Mouse (Mus musculus) neural tube, embryonic 12.5 days (tissue): ENCODE results near the gene A2ml1. TPM values are rescaled to one million over a fixed set of nuclear protein-coding genes. Genes with fewer than 3 reads are reported as not detected.

Source experiments
- ATAC-seq: fragments of 200-750 bp; cut with Nextera tagmentation; 2 replicates; pipeline ENCODE4 v1.8.0; 2017; ENCODE audit warnings: low read depth, mild to moderate bottlenecking, moderate TSS enrichment, moderate library complexity; ENCODE audit not compliant: low FRiP score
- H3K27ac ChIP-seq: fragments of 300-500 bp; sonication (generic); 2 replicates; pipeline ENCODE4 v1.5.1; 2016
- H3K27me3 ChIP-seq: fragments of 300-500 bp; sonication (generic); replicated peaks from 2 replicates; pipeline ENCODE4 v1.6.1; 2016; ENCODE audit warnings: mild to moderate bottlenecking
- H3K36me3 ChIP-seq: fragments of 300-500 bp; sonication (generic); 2 replicates; pipeline ENCODE4 v1.6.1; 2016; ENCODE audit warnings: mild to moderate bottlenecking
- H3K4me1 ChIP-seq: fragments of 300-500 bp; sonication (generic); 2 replicates; pipeline ENCODE4 v1.6.1; 2016
- H3K4me2 ChIP-seq: fragments of 300-500 bp; sonication (generic); replicated peaks from 2 replicates; pipeline ENCODE4 v1.6.1; 2016; ENCODE audit warnings: mild to moderate bottlenecking
- H3K4me3 ChIP-seq: fragments of 300-500 bp; sonication (generic); 2 replicates; pipeline ENCODE4 v1.5.1; 2016
- H3K9ac ChIP-seq: fragments of 300-500 bp; sonication (generic); 2 replicates; pipeline ENCODE4 v1.6.1; 2016; ENCODE audit warnings: mild to moderate bottlenecking
- H3K9me3 ChIP-seq: fragments of 300-500 bp; sonication (generic); 2 replicates; pipeline ENCODE4 v1.6.1; 2016; ENCODE audit warnings: mild to moderate bottlenecking
- WGBS: fragments of 180-500 bp; shearing (Covaris S2); methylation state at CpG from one replicate; pipeline ENCODE4 v1.1.7; 2016; 5-methylcytosine and 5-hydroxymethylcytosine counted together
- polyA plus RNA-seq: library from polyadenylated mRNA; unstranded; fragments of >200 nt; fragmentation: Nextera tagmentation; extraction: Ambion mirVana; gene quantifications from 2 replicates; pipeline ENCODE4 v1.2.1, GENCODE M21; 2016

The A2ml1 gene
- polyA plus RNA-seq, 1 experiment from 2014 or later: not detected

DNA sequence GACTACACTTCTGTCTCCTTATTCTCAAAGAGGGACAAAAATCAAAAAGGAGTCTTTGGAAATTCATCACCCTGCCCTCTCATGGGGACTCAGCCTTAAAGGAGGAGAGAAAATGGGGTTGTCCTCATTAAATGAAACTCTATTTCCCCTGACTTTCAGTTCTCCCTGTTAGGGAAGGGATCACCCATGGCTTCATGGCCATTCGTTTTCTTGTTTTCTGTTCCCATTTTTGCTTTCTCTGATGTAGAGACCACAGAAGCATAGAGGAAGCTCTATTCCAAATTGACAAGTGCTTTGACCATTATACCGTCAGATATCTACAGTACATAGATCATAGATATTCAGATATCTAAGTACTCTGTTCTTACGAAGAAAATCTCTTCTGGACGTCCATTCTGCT is 36.0 kb downstream of the A2ml1 start:
- Histone ChIP-seq H3K27me3 (no peaks in the 10 kb centered on the region), H3K4me3 (no peak overlapping the region), H3K9me3 (no peaks in the 10 kb centered on the region), H3K9ac (no peak overlapping the region), H3K4me2 (no peak overlapping the region), H3K36me3 (no peaks in the 10 kb centered on the region), H3K27ac (no peak overlapping the region), H3K4me1 (no peaks in the 10 kb centered on the region)
- WGBS: 88% methylated on average over 4 of the region's 4 CpGs
- no peak for ATAC-seq

DNA sequence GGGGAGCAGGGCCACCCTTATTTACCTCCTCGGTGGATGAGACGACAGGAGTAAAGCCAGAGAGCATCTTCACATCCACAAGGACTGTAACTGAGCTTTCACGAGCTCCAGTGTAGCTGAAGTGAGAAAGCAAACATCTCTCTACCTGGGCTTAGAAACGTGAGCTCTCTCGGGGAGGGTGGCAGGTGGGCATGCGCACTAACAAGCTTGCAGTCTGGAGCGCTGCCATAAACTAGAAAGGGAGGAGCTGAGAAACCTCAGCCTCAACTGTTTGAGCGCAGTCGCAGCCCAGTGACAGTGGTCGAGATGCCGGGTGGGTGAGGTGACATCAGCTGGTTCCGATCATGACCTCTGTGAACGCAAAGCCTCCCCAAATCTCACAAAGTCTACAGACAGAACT is 38.2 kb downstream of the A2ml1 start:
- H3K36me3 ChIP-seq: no peaks in the 10 kb centered on the region
- H3K27me3 ChIP-seq: no peaks in the 10 kb centered on the region
- WGBS: 78% methylated on average over 13 of the region's 13 CpGs
- H3K4me3 ChIP-seq: no peak overlapping the region
- H3K4me1 ChIP-seq: no peaks in the 10 kb centered on the region
- ATAC-seq: no peak
- H3K9ac ChIP-seq: no peak overlapping the region
- no peak overlapping the region for H3K27ac ChIP-seq
- no peak overlapping the region for H3K4me2 ChIP-seq
- H3K9me3 ChIP-seq: no peaks in the 10 kb centered on the region

- Histone ChIP-seq H3K4me3 (no peak overlapping the region), H3K4me1 (no peaks in the 10 kb centered on the region), H3K36me3 (no peaks in the 10 kb centered on the region), H3K27me3 (no peaks in the 10 kb centered on the region), H3K4me2 (no peak overlapping the region), H3K9me3 (no peaks in the 10 kb centered on the region), H3K9ac (no peak overlapping the region), H3K27ac (no peak overlapping the region)
- 89% methylated on average over 2 of the region's 2 CpGs for WGBS
- ATAC-seq: no peak
These were observed 46.2 kb downstream of the A2ml1 start for GRCm38 (mm10) chr6:128535250-128535649.

- 89% methylated on average over 6 of the region's 6 CpGs for WGBS
- no peaks in the 10 kb centered on the region for H3K27me3 ChIP-seq
- H3K9ac ChIP-seq: no peak overlapping the region
- ATAC-seq: no peak
- H3K36me3 ChIP-seq: no peaks in the 10 kb centered on the region
- H3K4me3 ChIP-seq: no peak overlapping the region
- H3K9me3 ChIP-seq: no peaks in the 10 kb centered on the region
- no peaks in the 10 kb centered on the region for H3K4me1 ChIP-seq
- no peak overlapping the region for H3K4me2 ChIP-seq
- no peak overlapping the region for H3K27ac ChIP-seq
These were observed 48.1 kb downstream of the A2ml1 start for GRCm38 (mm10) chr6:128533296-128533695.

GRCm38 (mm10) chr6:128532701-128533100 is 48.7 kb downstream of the A2ml1 start:
- no peak for ATAC-seq
- no peak overlapping the region for H3K27ac ChIP-seq

DNA sequence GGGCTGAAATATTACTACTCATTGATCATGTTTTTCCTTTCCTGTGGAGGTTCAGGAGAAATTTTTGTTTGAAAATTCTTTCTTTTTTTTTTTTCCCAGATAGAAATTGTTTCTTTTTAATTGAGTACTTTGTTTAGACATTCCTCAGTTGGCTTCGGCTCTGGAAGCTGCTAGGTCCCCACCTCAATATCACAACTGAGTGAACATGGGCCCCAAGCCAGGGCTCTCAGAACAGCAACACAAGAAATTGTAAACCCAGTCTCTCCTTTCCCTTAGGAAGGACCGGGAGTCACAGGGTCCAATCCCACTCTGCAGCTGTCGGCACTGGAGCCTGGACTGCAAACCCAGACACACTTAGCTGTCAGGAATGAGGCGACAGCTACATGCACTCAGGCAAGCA is 52.9 kb downstream of the A2ml1 start:
- 82% methylated on average over 4 of the region's 4 CpGs for WGBS

More at GRCm38 (mm10) chr6:128532701-128533100, 48.7 kb downstream of the A2ml1 start:
- Histone ChIP-seq H3K36me3 (no peaks in the 10 kb centered on the region), H3K9me3 (no peaks in the 10 kb centered on the region), H3K4me1 (no peaks in the 10 kb centered on the region), H3K9ac (no peak overlapping the region), H3K4me3 (no peak overlapping the region), H3K4me2 (no peak overlapping the region), H3K27me3 (no peaks in the 10 kb centered on the region)
- WGBS: 90% methylated on average over 9 of the region's 9 CpGs

GRCm38 (mm10) chr6:128527110-128527509 is 54.3 kb downstream of the A2ml1 start:
- Histone ChIP-seq H3K4me1 (no peaks in the 10 kb centered on the region), H3K9ac (no peak overlapping the region), H3K4me3 (no peak overlapping the region), H3K4me2 (no peak overlapping the region), H3K27me3 (no peaks in the 10 kb centered on the region), H3K9me3 (0 out of 2 replicates have a peak, but pooled peaks cover 3% of the 10 kb centered on the region), H3K36me3 (no peaks in the 10 kb centered on the region), H3K27ac (no peak overlapping the region)
- 91% methylated on average over 1 of the region's 1 CpGs for WGBS
- ATAC-seq: no peak

More for the DNA sequence above, 52.9 kb downstream of the A2ml1 start:
- Histone ChIP-seq H3K4me1 (no peaks in the 10 kb centered on the region), H3K27me3 (no peaks in the 10 kb centered on the region), H3K4me3 (no peak overlapping the region), H3K27ac (no peak overlapping the region), H3K36me3 (no peaks in the 10 kb centered on the region), H3K9me3 (0 out of 2 replicates have a peak, but pooled peaks cover 3% of the 10 kb centered on the region), H3K9ac (no peak overlapping the region), H3K4me2 (no peak overlapping the region)
- ATAC-seq: no peak

DNA sequence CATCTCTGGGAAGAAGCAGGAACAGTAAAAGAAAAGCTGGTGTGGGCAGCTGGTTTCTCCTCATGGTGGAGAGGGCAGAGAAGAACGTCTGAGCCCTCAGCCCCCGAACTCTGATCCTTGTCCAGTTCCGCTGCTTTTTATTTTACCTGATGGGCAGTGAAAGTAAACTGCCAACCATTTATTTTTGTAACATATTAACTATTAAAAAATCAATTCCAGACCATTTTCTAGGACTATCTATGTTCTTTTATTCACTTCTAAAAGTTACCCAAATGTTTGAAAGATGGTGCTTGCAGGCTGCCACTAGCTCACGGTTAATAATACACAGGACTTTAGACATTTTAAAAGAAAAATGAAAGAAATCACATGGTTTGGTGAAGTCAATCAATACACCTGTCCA is 54.8 kb downstream of the A2ml1 start, which contains the start of gene Pzp:
Pzp (minus strand) TSS at position 120 of the 400 bp plus-strand sequence.
- ATAC-seq: no peak
- H3K9ac ChIP-seq: no peak within 1 kb of the TSS
- 0 out of 2 replicates have a peak, but pooled peaks cover 3% of the 10 kb centered on the region for H3K9me3 ChIP-seq
- 82% methylated on average over 4 of the region's 4 CpGs for WGBS
- no peaks in the 10 kb centered on the region for H3K36me3 ChIP-seq
- no peaks in the 10 kb centered on the region for H3K27me3 ChIP-seq
- H3K4me3 ChIP-seq: no peak within 1 kb of the TSS
- H3K4me1 ChIP-seq: no peaks in the 10 kb centered on the region
- no peak within 1 kb of the TSS for H3K4me2 ChIP-seq
- no peak within 1 kb of the TSS for H3K27ac ChIP-seq

DNA sequence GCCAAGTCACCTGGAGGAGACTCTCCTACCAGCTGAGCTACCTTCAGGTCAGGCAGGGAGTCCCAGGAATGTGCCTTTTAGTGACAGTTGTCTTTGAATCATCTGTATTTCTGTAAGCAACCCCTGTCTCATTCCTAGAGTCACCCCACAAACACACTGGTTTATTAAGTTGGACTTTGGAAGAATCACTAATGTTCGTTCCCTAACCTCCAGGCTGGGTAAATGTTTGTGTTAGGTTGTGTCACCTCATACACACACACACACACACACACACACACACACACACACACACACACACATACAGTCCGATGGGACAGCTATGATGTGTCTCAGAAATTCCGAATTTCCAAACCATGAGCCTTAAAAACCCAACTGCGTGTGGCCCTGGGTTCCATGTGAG is 55.6 kb downstream of the A2ml1 start:
- Histone ChIP-seq H3K27me3 (no peaks in the 10 kb centered on the region), H3K4me3 (no peak overlapping the region), H3K4me1 (no peaks in the 10 kb centered on the region), H3K36me3 (no peaks in the 10 kb centered on the region), H3K4me2 (no peak overlapping the region), H3K9ac (no peak overlapping the region), H3K27ac (no peak overlapping the region), H3K9me3 (0 out of 2 replicates have a peak, but pooled peaks cover 3% of the 10 kb centered on the region)
- no peak for ATAC-seq
- 81% methylated on average over 4 of the region's 4 CpGs for WGBS

DNA sequence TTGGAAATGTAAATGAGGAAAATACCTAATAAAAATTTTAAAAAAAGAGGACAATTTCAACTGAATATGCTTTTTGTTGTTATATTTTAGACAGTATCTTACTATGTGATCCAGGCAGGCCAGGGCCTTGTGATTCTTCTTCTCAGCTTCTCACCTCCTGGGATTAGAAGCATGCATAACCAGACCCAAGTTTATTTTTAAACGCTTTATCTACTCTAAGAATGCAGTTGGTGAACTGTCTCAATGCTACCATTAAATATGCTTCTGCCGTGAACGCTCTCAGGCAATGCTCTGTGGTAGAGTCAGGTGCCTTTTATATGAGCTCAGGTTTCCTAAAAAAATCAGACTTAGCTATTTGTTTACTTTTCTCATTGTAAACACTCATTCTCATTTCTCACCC is 58.0 kb downstream of the A2ml1 start:
- no peak overlapping the region for H3K4me3 ChIP-seq
- no peaks in the 10 kb centered on the region for H3K27me3 ChIP-seq
- ATAC-seq: no peak
- no peaks in the 10 kb centered on the region for H3K36me3 ChIP-seq
- H3K4me1 ChIP-seq: no peaks in the 10 kb centered on the region
- H3K9ac ChIP-seq: no peak overlapping the region
- H3K4me2 ChIP-seq: no peak overlapping the region
- 94% methylated on average over 3 of the region's 3 CpGs for WGBS
- 0 out of 2 replicates have a peak, but pooled peaks cover 3% of the 10 kb centered on the region for H3K9me3 ChIP-seq
- no peak overlapping the region for H3K27ac ChIP-seq

GRCm38 (mm10) chr6:128519159-128519558 is 62.2 kb downstream of the A2ml1 start:
- Histone ChIP-seq H3K27ac (no peak overlapping the region), H3K27me3 (no peaks in the 10 kb centered on the region), H3K4me2 (no peak overlapping the region), H3K9me3 (no peaks in the 10 kb centered on the region), H3K4me3 (no peak overlapping the region), H3K9ac (no peak overlapping the region), H3K36me3 (no peaks in the 10 kb centered on the region), H3K4me1 (no peaks in the 10 kb centered on the region)
- ATAC-seq: no peak
- 94% methylated on average over 7 of the region's 7 CpGs for WGBS

DNA sequence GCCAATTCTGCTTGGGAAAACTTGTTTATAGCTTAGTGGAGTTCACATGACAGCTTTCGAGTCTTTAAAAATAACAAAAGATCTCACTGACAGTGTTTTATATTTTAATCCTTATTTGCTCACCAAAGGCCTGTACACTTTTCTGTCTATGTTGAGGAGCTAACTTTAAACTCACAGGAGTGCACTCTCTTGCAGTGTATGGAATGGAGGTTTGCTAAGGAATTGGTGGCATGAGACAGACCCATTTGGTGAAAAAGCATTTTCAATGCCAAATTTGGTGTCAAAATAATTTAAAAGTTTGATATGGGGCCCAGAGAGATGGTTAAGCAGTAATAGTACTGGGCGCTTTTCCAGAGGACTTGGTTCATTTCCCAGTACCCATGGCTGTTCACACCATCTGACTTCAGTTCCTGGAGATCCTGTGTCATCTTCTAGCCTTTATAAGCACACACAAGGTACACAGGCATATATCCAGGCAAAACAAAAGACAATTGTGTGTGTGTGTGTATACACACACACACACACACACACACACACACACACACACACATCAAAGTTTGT is 75.7 kb downstream of the A2ml1 start:
- Histone ChIP-seq H3K9ac (no peak overlapping the region), H3K4me3 (no peak overlapping the region), H3K27me3 (no peaks in the 10 kb centered on the region), H3K36me3 (no peaks in the 10 kb centered on the region), H3K4me1 (no peaks in the 10 kb centered on the region), H3K27ac (no peak overlapping the region), H3K9me3 (no peaks in the 10 kb centered on the region), H3K4me2 (no peak overlapping the region)
- ATAC-seq: no peak
- 91% methylated on average over 2 of the region's 2 CpGs for WGBS

GRCm38 (mm10) chr6:128504743-128505142 is 76.7 kb downstream of the A2ml1 start:
- no peak overlapping the region for H3K4me3 ChIP-seq
- 83% methylated on average over 5 of the region's 5 CpGs for WGBS
- no peak overlapping the region for H3K27ac ChIP-seq
- H3K27me3 ChIP-seq: no peaks in the 10 kb centered on the region
- no peaks in the 10 kb centered on the region for H3K36me3 ChIP-seq
- H3K9ac ChIP-seq: no peak overlapping the region
- no peaks in the 10 kb centered on the region for H3K4me1 ChIP-seq
- H3K9me3 ChIP-seq: no peaks in the 10 kb centered on the region
- no peak overlapping the region for H3K4me2 ChIP-seq
- ATAC-seq: no peak
